Mouse (Mus musculus): ENCODE measurements at regions not wholly inside any gene's neighbourhood (a gene's known extent, or its start where the extent isn't known, plus 50 kb on each side); places are given as distances from the start of the nearest gene placed in this dataset.

DNA sequence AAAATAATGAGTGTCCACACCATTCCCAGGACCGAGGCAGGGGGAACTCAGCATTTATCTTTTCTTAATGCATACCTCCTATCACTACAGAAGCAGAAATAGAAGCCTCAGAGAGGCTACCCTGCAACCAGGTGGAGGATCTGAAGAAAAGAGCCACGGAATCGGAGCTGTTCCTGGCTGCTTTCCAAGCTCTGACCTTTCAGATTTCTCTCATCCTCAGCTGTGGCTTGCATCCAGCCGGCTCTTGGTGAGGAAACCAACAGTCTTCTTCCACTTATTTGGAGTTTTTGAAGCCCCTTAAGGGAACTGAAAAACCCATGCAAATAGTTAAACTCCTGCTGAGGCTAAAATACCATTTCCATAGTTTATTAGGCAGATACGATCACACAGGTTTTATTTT lies 907.3 kb downstream of the Ets1 start:
- no peak overlapping the region for H3K9ac ChIP-seq (ENCODE audit: insufficient read depth, low read depth)
- H3K79me2 ChIP-seq (replicated peaks; ENCODE audit: control insufficient read depth, extremely low read depth, insufficient read depth, poor library complexity, severe bottlenecking): no peaks in the 10 kb centered on the region
- dilution Hi-C loops (cut with MboI; ENCODE audit: extremely low pct_ligation_motif_present, extremely low pct_unique_long_range_greater_than_20kb, low sequenced_read_pairs) (no loop called here), in situ Hi-C loops (cut with MboI; ENCODE audit: low pct_ligation_motif_present, low pct_unique_long_range_greater_than_20kb, low sequenced_read_pairs) (no loop called here)
- no peaks in the 10 kb centered on the region for H3K36me3 ChIP-seq (replicated peaks in 1 of 2; ENCODE audit: control insufficient read depth in 1 of 2, insufficient read depth in 1 of 2, low read length in 1 of 2)
- no peak overlapping the region for H3K27ac ChIP-seq (ENCODE audit: insufficient read depth, low read depth)
- no peak overlapping the region for H3K4me2 ChIP-seq (ENCODE audit: insufficient read depth, low read depth, poor library complexity, severe bottlenecking)
- H3K4me1 ChIP-seq (ENCODE audit: control insufficient read depth in 1 of 2, insufficient read depth in 2 of 2): peaks cover 2 to 25% of the 10 kb centered on the region in 2 experiments; a peak in 2 of 4 replicates
- DNase-seq (ENCODE audit: extremely low read depth): no peak
- H3K9me3 ChIP-seq (replicated peaks; ENCODE audit: low read length): no peaks in the 10 kb centered on the region
- TF ChIP-seq RCOR1 (conservative IDR thresholded peaks at IDR 0.05; ENCODE audit: low read depth, low read length) (no peak), ZKSCAN1 (IDR thresholded peaks at IDR 0.05; ENCODE audit: borderline replicate concordance, low read depth, low read length) (no peak), IRF4 (IDR thresholded peaks at IDR 0.05; ENCODE audit: low read depth, low read length) (0 out of 2 replicates have a peak, but pooled peaks have one; percentile 18), EP300 (IDR thresholded peaks at IDR 0.05; ENCODE audit: low read length) (peak; percentile 35; the same call in 1 of the 2 replicates)
- H3K27me3 ChIP-seq (replicated peaks): no peaks in the 10 kb centered on the region
- H3K4me3 ChIP-seq (replicated peaks in 1 of 3; ENCODE audit: low read depth in 2 of 3, low read length in 2 of 3, poor library complexity in 1 of 3): no peak overlapping the region

DNA sequence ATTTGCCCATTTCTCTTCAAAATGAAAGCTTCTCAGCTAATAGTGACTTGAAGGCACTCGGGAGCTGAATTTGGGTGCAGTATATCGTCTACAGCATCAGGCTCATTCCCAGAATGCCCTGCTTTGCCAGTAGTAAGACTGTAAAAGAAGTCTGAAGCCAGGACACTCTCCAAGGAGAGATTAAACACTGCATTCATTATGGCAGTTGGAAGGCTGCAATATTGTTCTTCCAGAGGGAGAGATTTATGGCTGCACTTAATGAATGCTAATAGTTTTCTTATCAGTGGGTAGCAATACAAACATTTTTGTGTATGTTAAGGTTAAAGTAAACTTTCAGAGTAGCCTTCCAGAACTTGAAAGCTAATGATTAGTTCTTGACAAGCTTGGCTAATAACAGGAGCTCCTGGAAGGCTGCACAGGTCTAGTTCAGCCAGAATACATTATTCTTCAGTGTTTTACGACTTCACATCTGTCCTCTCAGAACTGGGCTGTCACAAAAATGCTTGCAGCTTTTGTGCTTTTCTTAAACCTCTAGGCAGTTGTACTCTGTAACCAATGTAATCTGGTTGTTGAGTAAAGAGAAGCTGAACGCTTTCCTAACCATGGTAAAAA lies 910.2 kb downstream of the Ets1 start:
- H3K36me3 ChIP-seq (replicated peaks in 1 of 2; ENCODE audit: control insufficient read depth in 1 of 2, insufficient read depth in 1 of 2, low read length in 1 of 2): no peaks in the 10 kb centered on the region
- no peak overlapping the region for H3K4me3 ChIP-seq (replicated peaks in 1 of 3; ENCODE audit: low read depth in 2 of 3, low read length in 2 of 3, poor library complexity in 1 of 3)
- no peak overlapping the region for H3K4me2 ChIP-seq (ENCODE audit: insufficient read depth, low read depth, poor library complexity, severe bottlenecking)
- no peaks in the 10 kb centered on the region for H3K79me2 ChIP-seq (replicated peaks; ENCODE audit: control insufficient read depth, extremely low read depth, insufficient read depth, poor library complexity, severe bottlenecking)
- H3K27ac ChIP-seq (ENCODE audit: insufficient read depth, low read depth): no peak overlapping the region
- DNase-seq (ENCODE audit: extremely low read depth): no peak
- in situ Hi-C loops (cut with MboI; ENCODE audit: low pct_ligation_motif_present, low pct_unique_long_range_greater_than_20kb, low sequenced_read_pairs) (no loop called here), dilution Hi-C loops (cut with MboI; ENCODE audit: extremely low pct_ligation_motif_present, extremely low pct_unique_long_range_greater_than_20kb, low sequenced_read_pairs) (no loop called here)
- no peak overlapping the region for H3K9ac ChIP-seq (ENCODE audit: insufficient read depth, low read depth)
- peaks cover 2 to 35% of the 10 kb centered on the region in 2 experiments; a peak in 2 of 4 replicates for H3K4me1 ChIP-seq (ENCODE audit: control insufficient read depth in 1 of 2, insufficient read depth in 2 of 2)
- H3K27me3 ChIP-seq (replicated peaks): no peaks in the 10 kb centered on the region
- no peak for TF ChIP-seq USF1 (IDR thresholded peaks at IDR 0.05; ENCODE audit: low read depth, low read length)
- no peak for TF ChIP-seq USF2 (conservative IDR thresholded peaks at IDR 0.05; ENCODE audit: low read depth, low read length)
- TF ChIP-seq ZMIZ1 (IDR thresholded peaks at IDR 0.05; ENCODE audit: low read depth, low read length): no peak
- TF ChIP-seq JUND (conservative IDR thresholded peaks at IDR 0.05; ENCODE audit: low read depth, low read length): no peak
- TF ChIP-seq POLR2AphosphoS2 (IDR thresholded peaks at IDR 0.05; ENCODE audit: low read depth, low read length): no peak
- no peak for TF ChIP-seq PAX5 (IDR thresholded peaks at IDR 0.05; ENCODE audit: low read length)
- no peak for TF ChIP-seq ZNF384 (IDR thresholded peaks at IDR 0.05; ENCODE audit: low read depth, low read length)
- TF ChIP-seq RAD21 (IDR thresholded peaks at IDR 0.05; ENCODE audit: low read depth, low read length): no peak
- TF ChIP-seq HCFC1 (IDR thresholded peaks at IDR 0.05; ENCODE audit: low read depth, low read length): no peak
- TF ChIP-seq ETS1 (conservative IDR thresholded peaks at IDR 0.05; ENCODE audit: low read depth, low read length): no peak
- no peak for TF ChIP-seq CHD2 (IDR thresholded peaks at IDR 0.05; ENCODE audit: low read length)
- no peak for TF ChIP-seq MAFK (IDR thresholded peaks at IDR 0.05; ENCODE audit: insufficient replicate concordance, low read length)
- TF ChIP-seq CHD1 (IDR thresholded peaks at IDR 0.05; ENCODE audit: low read depth, low read length): no peak
- no peak for TF ChIP-seq MAZ (IDR thresholded peaks at IDR 0.05; ENCODE audit: low read depth, low read length)
- no peak for TF ChIP-seq EP300 (IDR thresholded peaks at IDR 0.05; ENCODE audit: low read length)
- no peak for TF ChIP-seq MAX (IDR thresholded peaks at IDR 0.05; ENCODE audit: low read length)
- TF ChIP-seq MYC (IDR thresholded peaks at IDR 0.05; ENCODE audit: low read depth, low read length): no peak
- no peak for TF ChIP-seq POLR2A (IDR thresholded peaks at IDR 0.05; ENCODE audit: low read depth, low read length)
- no peak for TF ChIP-seq E2F4 (IDR thresholded peaks at IDR 0.05; ENCODE audit: insufficient replicate concordance, low read depth, low read length)
- no peaks in the 10 kb centered on the region for H3K9me3 ChIP-seq (replicated peaks; ENCODE audit: low read length)
